Mouse (Mus musculus) limb, embryonic 10.5 days (tissue): ENCODE results near the gene Acadm. TPM values are rescaled to one million over a fixed set of nuclear protein-coding genes. Genes with fewer than 3 reads are reported as not detected.

Experiments used
- DNase-seq: peaks from one replicate; pipeline ENCODE4 v3.0.0-alpha.2; 2017; ENCODE audit warnings: low spot score
- H3K27ac ChIP-seq: fragments of 300-500 bp; sonication (generic); 2 replicates; pipeline ENCODE4 v1.5.1; 2016; ENCODE audit warnings: mild to moderate bottlenecking
- H3K27me3 ChIP-seq: fragments of 300-500 bp; sonication (generic); 2 replicates; pipeline ENCODE4 v1.6.1; 2016; ENCODE audit warnings: low read depth, mild to moderate bottlenecking; ENCODE audit not compliant: poor library complexity, severe bottlenecking
- H3K36me3 ChIP-seq: fragments of 300-500 bp; sonication (generic); 2 replicates; pipeline ENCODE4 v1.6.1; 2016; ENCODE audit warnings: mild to moderate bottlenecking, moderate library complexity
- H3K4me1 ChIP-seq: fragments of 300-500 bp; sonication (generic); 2 replicates; pipeline ENCODE4 v1.6.1; 2016
- H3K4me3 ChIP-seq: fragments of 300-500 bp; sonication (generic); 2 replicates; pipeline ENCODE4 v1.5.1; 2016; ENCODE audit warnings: mild to moderate bottlenecking, moderate library complexity
- H3K9me3 ChIP-seq: fragments of 300-500 bp; sonication (generic); replicated peaks from 2 replicates; pipeline ENCODE4 v1.6.1; 2016; ENCODE audit warnings: mild to moderate bottlenecking
- WGBS: fragments of 180-500 bp; shearing (Covaris S2); methylation state at CpG from one replicate; pipeline ENCODE4 v1.1.7; 2016; 5-methylcytosine and 5-hydroxymethylcytosine counted together
- polyA plus RNA-seq: library from polyadenylated mRNA; unstranded; fragments of >200 nt; fragmentation: Nextera tagmentation; extraction: Ambion mirVana; gene quantifications from 2 replicates; pipeline ENCODE4 v1.2.1, GENCODE M21; 2016

The Acadm gene
- polyA plus RNA-seq, 1 experiment from 2014 or later: 35.3 TPM

DNA sequence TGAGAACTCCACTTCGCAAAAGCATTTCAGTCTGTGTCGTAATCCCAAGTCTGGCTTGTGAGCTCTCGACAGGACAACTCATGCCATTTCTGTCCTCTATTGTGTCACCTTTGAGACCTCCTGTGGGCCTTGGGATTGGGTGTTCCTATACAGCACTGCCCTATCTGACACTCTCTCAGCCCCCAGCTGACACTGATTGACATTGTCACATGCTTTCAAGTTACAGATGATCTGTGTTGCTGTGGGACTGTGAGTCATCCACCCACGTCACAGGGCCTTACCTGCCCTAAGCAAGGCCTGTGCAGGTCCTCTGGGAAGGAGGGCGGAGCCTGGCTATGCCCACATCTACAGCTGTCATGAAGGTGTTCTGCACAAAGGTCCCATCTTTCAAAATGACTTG lies 12.0 kb downstream of the Acadm start:
- Histone ChIP-seq H3K4me3 (no peak overlapping the region), H3K9me3 (no peaks in the 10 kb centered on the region), H3K27ac (no peak overlapping the region), H3K27me3 (no peaks in the 10 kb centered on the region), H3K36me3 (peaks cover 84% of the 10 kb centered on the region), H3K4me1 (no peaks in the 10 kb centered on the region)
- WGBS: 96% methylated on average over 5 of the region's 5 CpGs
- DNase-seq: no peak

DNA sequence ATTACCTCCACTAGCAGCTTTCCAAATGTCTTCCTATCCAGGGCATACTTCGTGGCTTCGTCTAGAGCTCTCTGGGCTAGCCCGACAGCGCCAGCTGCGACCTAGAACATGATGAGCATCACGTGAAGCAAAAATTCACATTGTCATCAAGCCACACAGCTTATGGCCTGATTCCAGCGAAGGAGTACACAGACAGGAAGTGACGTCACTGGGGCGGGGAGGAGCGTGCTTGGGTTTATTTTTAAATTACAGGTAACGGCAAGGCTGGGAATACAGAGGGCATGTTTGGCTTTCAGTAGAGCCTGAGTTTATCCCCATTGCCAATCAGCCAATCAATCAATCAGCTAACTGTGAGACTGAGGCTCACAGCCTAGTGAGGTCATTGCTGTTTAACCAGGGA lies 14.9 kb downstream of the Acadm start:
- Histone ChIP-seq H3K4me3 (no peak overlapping the region), H3K27me3 (no peaks in the 10 kb centered on the region), H3K9me3 (no peaks in the 10 kb centered on the region), H3K36me3 (peaks cover 74% of the 10 kb centered on the region), H3K27ac (no peak overlapping the region), H3K4me1 (no peaks in the 10 kb centered on the region)
- DNase-seq: no peak
- 95% methylated on average over 11 of the region's 11 CpGs for WGBS

DNA sequence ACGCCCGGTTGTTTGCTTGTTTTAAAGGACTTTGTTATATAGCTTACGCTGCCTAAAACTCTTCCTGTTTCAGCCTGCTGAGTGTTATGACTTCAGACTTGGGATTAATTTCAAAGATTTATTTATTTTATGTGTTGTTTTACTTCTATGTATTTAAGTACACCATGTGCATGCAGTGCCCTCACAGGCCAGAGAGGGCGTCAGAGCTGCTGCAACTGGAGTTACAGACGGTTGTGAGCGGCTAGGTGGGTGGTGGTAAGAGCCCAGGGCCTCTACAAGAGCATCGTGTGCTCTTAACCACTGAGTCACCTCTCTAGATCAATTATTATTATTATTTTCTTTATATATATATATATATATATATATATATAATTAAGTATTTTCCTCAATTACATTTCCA lies 18.1 kb downstream of the Acadm start:
- WGBS: 88% methylated on average over 7 of the region's 7 CpGs
- Histone ChIP-seq H3K9me3 (no peaks in the 10 kb centered on the region), H3K27me3 (no peaks in the 10 kb centered on the region), H3K4me1 (no peaks in the 10 kb centered on the region), H3K36me3 (peaks cover 68% of the 10 kb centered on the region), H3K27ac (no peak overlapping the region), H3K4me3 (no peak overlapping the region)
- no peak for DNase-seq

DNA sequence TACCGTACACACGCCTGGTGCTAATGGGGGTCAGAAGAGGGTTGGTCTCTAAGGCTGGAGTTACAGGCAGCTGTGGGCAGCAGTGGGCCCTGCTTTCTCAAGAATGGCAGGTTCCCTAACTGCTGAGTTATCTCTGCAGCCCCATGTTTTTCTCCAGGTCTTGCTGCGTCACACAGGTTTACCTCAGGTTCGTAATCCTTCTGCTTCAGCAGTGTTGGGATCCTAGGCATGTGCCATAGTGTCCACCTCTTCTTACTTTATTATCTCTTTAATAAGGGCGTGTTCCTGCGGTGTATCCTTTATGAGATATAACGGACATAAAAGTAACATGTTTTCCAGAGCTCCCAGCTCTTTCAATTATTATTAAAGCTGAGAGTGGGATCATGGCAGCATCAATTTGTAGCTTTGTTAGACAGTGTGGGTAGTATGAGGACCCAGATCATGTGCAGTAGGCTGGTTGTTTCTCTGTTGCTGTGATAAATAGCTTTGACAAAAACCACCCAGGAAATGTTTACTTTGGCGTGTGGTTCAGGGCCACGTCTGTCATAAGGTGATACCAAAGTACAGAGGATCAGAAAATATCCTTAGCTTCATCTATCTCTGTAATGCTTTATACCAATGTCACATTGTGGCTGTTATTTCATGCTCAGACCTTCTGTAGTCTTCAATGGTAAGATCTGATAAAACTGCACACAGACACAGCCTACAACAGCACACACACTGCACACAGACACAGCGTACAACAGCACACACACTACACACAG lies 23.1 kb downstream of the Acadm start:
- H3K36me3 ChIP-seq: peaks cover 36% of the 10 kb centered on the region
- H3K4me1 ChIP-seq: peaks cover 3% of the 10 kb centered on the region; the same call in 1 of the 2 replicates
- no peaks in the 10 kb centered on the region for H3K9me3 ChIP-seq
- H3K27ac ChIP-seq: no peak overlapping the region
- DNase-seq: no peak
- H3K27me3 ChIP-seq: no peaks in the 10 kb centered on the region
- WGBS: 95% methylated on average over 10 of the region's 10 CpGs
- no peak overlapping the region for H3K4me3 ChIP-seq

DNA sequence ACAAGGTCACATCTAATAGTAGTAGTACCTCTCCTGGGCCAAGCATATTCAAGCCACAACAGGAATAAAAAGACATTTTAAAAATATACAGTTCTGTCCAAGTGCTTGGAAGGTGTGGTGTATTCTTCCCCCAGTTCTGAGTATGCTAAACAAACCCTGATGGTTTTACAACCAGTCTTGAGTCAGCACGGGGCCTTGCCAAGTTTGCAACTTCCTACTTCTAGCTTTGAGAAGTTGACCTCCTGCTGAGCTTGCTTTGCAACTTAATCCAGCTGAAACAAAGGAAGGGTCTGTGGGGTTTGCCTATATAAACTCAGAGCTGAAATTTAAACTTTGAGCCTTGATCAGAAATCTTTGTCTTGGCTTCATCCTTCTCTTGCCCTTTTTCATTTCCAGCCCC lies 27.2 kb downstream of the Acadm start:
- Histone ChIP-seq H3K27me3 (no peaks in the 10 kb centered on the region), H3K9me3 (no peaks in the 10 kb centered on the region), H3K27ac (no peak overlapping the region), H3K36me3 (peaks cover 12% of the 10 kb centered on the region), H3K4me3 (no peak overlapping the region), H3K4me1 (peaks cover 10% of the 10 kb centered on the region)
- 14% methylated on average over 1 of the region's 1 CpGs for WGBS
- no peak for DNase-seq

DNA sequence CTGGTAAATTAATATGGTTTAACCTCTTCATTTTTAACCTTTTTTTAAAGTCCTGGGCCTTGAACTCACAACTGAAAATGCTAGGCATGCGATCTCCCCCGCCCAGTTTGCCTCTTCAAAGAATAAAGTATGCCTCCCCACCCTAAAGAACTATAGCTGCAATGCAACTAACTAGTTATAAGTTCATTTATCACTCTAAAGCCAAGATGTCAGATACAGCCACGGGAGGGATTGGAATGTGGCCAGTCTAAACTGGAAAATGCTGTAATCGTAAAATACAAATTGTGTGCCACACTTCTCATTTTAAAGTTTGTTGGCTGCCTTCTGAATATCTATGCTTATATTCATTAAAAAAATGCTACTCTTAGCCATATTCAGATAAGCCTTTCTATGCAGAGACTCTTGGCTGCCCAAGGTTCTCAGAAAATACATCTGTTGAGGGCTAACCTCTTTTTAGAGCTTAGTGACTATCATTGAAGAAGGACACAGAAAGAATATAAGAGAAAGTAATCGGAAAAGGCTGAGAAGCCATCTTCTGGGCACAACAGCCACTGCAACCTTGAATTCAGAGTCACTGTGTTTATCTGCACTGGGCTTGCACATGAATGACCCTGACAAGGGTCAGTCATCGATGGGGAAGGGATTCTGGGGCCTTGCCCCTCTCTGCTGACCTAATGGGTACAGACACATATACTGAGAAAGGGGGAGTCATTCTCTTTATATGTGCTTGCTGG lies 30.8 kb downstream of the Acadm start:
- H3K36me3 ChIP-seq: peaks cover 29% of the 10 kb centered on the region
- H3K27ac ChIP-seq: peak overlapping the region; percentile 96
- no peak for DNase-seq
- H3K27me3 ChIP-seq: no peaks in the 10 kb centered on the region
- H3K4me3 ChIP-seq: peak overlapping the region; percentile 80
- WGBS: 57% methylated on average over 6 of the region's 6 CpGs
- no peaks in the 10 kb centered on the region for H3K9me3 ChIP-seq
- peaks cover 41% of the 10 kb centered on the region for H3K4me1 ChIP-seq

DNA sequence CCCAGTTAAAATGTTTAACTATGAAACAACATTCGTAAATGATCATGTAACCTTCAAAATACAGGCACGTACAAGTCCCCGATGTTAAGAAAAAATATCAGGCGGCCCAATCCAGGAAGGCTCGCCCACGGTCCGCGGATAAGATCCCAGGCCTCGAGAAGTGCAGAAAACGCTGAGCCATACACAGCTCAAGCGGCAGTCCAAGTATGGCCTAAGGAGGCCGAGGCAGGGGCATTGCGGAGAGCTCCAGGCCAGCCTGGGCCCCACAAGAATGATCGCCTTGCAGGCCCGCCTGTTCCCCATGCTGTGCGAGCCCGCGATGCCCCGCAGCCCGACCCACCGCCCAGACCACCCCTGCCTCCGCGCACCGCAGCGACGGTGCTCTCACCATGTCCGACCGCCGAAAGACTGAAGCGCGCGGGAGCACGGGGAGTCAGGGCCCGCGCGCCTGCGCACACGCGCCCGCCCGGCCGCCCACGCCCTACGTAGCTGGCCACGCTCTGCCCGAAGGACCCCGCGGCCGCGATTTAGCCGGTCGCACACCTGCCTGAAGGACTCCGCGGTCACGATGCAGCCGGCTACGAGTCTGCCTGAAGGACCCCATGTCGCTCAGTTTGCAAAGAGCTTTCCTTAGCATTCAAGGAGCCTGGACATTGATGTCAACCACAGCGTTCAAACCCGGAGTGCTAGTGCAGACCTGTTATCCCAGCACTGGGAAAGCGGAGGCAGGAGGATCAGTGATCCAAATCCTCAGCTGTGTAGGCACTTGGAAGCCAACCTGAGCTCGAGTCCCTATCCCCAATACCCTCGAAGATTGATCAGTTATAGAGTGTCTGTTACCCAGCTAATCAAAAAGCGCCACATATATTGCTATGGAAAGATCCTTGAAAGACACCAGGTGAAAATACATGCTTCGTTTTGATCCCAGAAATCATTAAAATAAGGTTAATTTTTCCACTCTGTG lies 31.6 kb downstream of the Acadm start, which contains the start of gene Rabggtb:
Gene Rabggtb, minus strand, starts transcription at position 464 of the 964 bp plus-strand sequence.
- Histone ChIP-seq H3K9me3 (no peaks in the 10 kb centered on the region), H3K36me3 (peaks cover 38% of the 10 kb centered on the region), H3K27me3 (no peaks in the 10 kb centered on the region), H3K4me1 (peaks cover 43% of the 10 kb centered on the region), H3K4me3 (peak within 1 kb of the TSS; percentile 80), H3K27ac (peak within 1 kb of the TSS; percentile 96)
- DNase-seq: peak; percentile 97
- under 1% methylated on average over 65 of the region's 65 CpGs for WGBS

DNA sequence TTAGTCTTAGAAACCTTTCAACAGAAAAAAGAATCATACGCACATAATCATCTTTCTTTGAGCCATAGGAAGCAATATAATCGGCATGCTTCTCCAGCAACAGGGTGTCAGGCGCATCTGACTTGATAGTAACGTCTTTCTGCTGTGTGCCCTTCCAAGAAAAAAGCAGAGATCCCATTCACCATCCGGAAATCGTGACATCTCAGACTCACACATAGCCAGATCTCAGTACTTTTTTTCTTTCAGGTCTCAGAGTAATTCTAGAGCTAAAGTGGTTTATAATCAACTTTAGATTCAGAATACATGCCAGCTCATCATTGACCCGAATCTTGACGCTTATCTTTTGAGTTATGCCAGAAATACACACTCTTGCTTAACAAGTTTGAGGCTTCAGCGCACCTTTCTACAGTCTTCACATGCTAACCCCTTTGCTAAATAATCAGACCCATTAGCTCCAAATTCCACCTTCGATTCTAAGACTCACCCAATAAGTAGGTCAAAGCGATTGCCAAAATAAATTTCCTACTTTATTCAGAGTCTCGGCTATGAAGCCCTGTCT lies 32.5 kb downstream of the Acadm start:
- no peak for DNase-seq
- H3K9me3 ChIP-seq: no peaks in the 10 kb centered on the region
- H3K27me3 ChIP-seq: no peaks in the 10 kb centered on the region
- peaks cover 40% of the 10 kb centered on the region for H3K4me1 ChIP-seq
- H3K36me3 ChIP-seq: peaks cover 47% of the 10 kb centered on the region
- H3K27ac ChIP-seq: peak overlapping the region; percentile 96
- H3K4me3 ChIP-seq: peak overlapping the region; percentile 80
- WGBS: 5% methylated on average over 12 of the region's 12 CpGs

DNA sequence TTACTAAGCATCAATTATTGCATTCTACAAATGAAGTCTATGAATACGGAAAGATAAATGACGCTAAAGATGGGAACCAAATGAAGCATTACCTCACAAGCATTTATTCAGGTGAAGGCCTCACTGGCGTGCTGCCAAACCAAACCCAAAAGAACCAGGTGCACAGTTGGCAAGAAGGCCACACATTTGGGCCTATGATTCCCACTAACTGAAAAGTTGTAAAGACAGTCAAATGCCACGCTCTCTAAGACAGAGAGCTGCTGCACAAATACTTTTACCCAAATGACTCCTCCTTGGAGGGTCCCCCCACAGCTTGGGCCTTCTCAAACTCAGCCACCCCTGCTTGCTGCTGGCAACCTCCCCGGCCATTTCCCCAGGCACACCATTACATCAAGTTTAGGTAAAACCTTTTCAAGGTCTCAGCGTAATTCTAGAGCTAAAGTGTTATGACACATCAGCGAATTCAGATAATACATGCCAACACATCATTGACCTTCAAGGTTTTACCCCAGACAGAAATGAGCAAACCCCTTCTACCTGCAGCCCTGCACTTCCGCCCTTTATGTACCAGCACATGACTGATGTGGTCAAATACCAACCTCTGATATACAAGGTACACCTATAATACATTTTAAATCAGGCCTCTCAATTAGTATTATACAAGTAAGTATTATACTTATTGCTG lies 33.1 kb downstream of the Acadm start:
- Histone ChIP-seq H3K36me3 (peaks cover 53% of the 10 kb centered on the region), H3K9me3 (no peaks in the 10 kb centered on the region), H3K27me3 (no peaks in the 10 kb centered on the region), H3K27ac (peak overlapping the region; percentile 96), H3K4me3 (peak overlapping the region; percentile 80), H3K4me1 (peaks cover 40% of the 10 kb centered on the region)
- WGBS: 58% methylated on average over 8 of the region's 8 CpGs
- no peak for DNase-seq

DNA sequence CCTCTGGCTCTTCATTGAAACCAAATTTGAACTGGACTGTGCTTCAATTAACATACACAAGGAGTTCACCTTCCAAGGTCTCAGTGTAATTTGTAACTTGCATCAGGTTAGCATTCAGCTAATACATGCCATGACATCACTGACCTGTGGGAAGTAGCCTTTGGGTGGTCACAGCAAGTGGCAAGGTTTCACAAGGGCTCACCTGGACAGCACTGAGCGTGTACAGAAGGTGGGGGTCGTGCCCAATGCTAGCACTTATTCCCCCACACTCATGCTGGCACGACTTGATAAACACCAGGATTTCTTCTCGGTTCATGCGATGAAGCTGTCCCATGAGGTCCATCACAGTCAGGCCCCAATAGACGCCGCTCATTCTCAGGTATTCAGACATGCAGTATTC lies 33.9 kb downstream of the Acadm start:
- Histone ChIP-seq H3K9me3 (no peaks in the 10 kb centered on the region), H3K27ac (no peak overlapping the region), H3K27me3 (no peaks in the 10 kb centered on the region), H3K4me1 (peaks cover 44% of the 10 kb centered on the region), H3K4me3 (peak overlapping the region; percentile 80), H3K36me3 (peaks cover 61% of the 10 kb centered on the region)
- 86% methylated on average over 7 of the region's 7 CpGs for WGBS
- DNase-seq: no peak

DNA sequence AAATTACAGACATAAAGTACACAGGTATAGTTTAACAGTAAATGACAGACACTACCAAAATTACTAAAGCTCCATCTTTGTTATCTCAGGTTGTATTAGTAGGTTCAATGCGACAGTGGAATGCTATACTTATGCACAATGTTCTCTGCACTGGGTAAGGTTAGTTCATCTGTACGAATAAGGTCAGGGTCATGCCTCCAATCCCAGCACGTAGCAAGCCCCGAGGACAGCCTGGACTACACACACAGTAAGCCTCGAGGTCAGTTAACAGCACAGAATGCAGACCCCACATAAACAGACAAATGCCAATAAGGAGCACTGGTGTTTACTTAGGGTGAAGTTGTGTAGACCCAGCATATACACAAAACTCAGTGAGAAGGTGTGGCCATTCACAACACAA lies 35.5 kb downstream of the Acadm start:
- no peak overlapping the region for H3K27ac ChIP-seq
- no peaks in the 10 kb centered on the region for H3K27me3 ChIP-seq
- H3K4me3 ChIP-seq: no peak overlapping the region
- H3K9me3 ChIP-seq: no peaks in the 10 kb centered on the region
- H3K4me1 ChIP-seq: peaks cover 42% of the 10 kb centered on the region
- peaks cover 77% of the 10 kb centered on the region for H3K36me3 ChIP-seq
- 90% methylated on average over 5 of the region's 5 CpGs for WGBS
- DNase-seq: no peak
